Mouse (Mus musculus) adrenal gland, adult 18-20 months (tissue): Measurements from ENCODE around the gene Foxn4. TPM values are rescaled to one million over a fixed set of nuclear protein-coding genes. Genes with fewer than 3 reads are reported as not detected.

Source experiments
- total RNA-seq, 2 experiments: library from RNA; stranded (reverse); gene quantifications; 1 replicate in 1 of 2; 2 replicates in 1 of 2; pipeline ENCODE4 v1.2.3; 2021

The Foxn4 gene
- total RNA-seq, 2 experiments from 2014 or later: not detected

Other genes starting within 250 kb of the Foxn4 start
- gene Usp30, start 208.3 kb downstream of the Foxn4 start, total RNA-seq: 10 to 100 TPM; 29.5 to 31.2 TPM
- 1 to 10 TPM; 2.9 TPM for gene Svop, start 182.2 kb downstream of the Foxn4 start, total RNA-seq
- 1 to 10 TPM; 6.3 to 8.1 TPM for gene Alkbh2, start 145.6 kb downstream of the Foxn4 start, total RNA-seq
- 1 to 10 TPM; 2.8 to 4.1 TPM for gene Ung, start 143.4 kb downstream of the Foxn4 start, total RNA-seq
- gene Acacb, start 127.3 kb downstream of the Foxn4 start, total RNA-seq: 100 to 1,000 TPM; 130 to 232 TPM
- under 1 TPM; 0.23 to 0.64 TPM for gene Myo1h, start 15.4 kb upstream of the Foxn4 start, total RNA-seq
- gene Kctd10, start 106.7 kb upstream of the Foxn4 start, total RNA-seq: 10 to 100 TPM; 72.4 to 72.6 TPM
- gene Ube3b, start 106.8 kb upstream of the Foxn4 start, total RNA-seq: 10 to 100 TPM; 62.7 to 67.8 TPM
- 10 to 100 TPM; 19.4 to 29.9 TPM for gene Mmab, start 170.3 kb upstream of the Foxn4 start, total RNA-seq
- gene Mvk, start 170.5 kb upstream of the Foxn4 start, total RNA-seq: 10 to 100 TPM; 26.1 to 44.5 TPM